Mouse (Mus musculus) T-cell, adult 66 days (primary cell): ENCODE results near the gene Zmat5. TPM values are rescaled to one million over a fixed set of nuclear protein-coding genes. Genes with fewer than 3 reads are reported as not detected.

Experiments used
- total RNA-seq, 2 experiments: library from RNA; stranded (reverse); gene quantifications; 3 replicates in 1 of 2; 4 replicates in 1 of 2; pipeline ENCODE4 v1.2.4; 2023

Gene Zmat5
- 10 to 100 TPM; 30.5 to 33.3 TPM for total RNA-seq

GRCm38 (mm10) chr11:4704072-4704964, at the start of gene Zmat5, which contains the start of gene Uqcr10:
Zmat5 (plus strand) TSS chr11:4704678.
Uqcr10 (minus strand) TSS chr11:4704342.

GRCm38 (mm10) chr11:4746733-4747132, 42.3 kb downstream of the Zmat5 start, which contains the start of gene Cabp7:
Cabp7 (minus strand) TSS chr11:4746778.

Other genes starting within 250 kb of the Zmat5 start
- 10 to 100 TPM; 90.2 to 91.2 TPM for gene Mtmr3, start 109.8 kb upstream of the Zmat5 start, total RNA-seq
- not detected for gene Gm11032, start 84.6 kb upstream of the Zmat5 start, total RNA-seq
- 10 to 100 TPM; 30.4 to 31.0 TPM for gene Ascc2, start 66.9 kb upstream of the Zmat5 start, total RNA-seq
- gene Uqcr10, start 336 bp upstream of the Zmat5 start, total RNA-seq, result 100 to 1,000 TPM; 122 to 140 TPM
- gene Cabp7, start 42.1 kb downstream of the Zmat5 start, total RNA-seq, result under 1 TPM; 0.21 to 0.47 TPM
- gene Nf2, start 144.9 kb downstream of the Zmat5 start, total RNA-seq, result 10 to 100 TPM; 53.7 to 57.5 TPM
- 10 to 100 TPM; 26.0 to 27.1 TPM for gene Nipsnap1, start 169.3 kb downstream of the Zmat5 start, total RNA-seq
- gene Thoc5, start 190.6 kb downstream of the Zmat5 start, total RNA-seq, result 10 to 100 TPM; 42.6 to 42.8 TPM
- gene Nefh, start 243.4 kb downstream of the Zmat5 start, total RNA-seq, result 1 to 10 TPM; 3.3 to 3.5 TPM